Mouse (Mus musculus) liver, embryonic 13.5 days (tissue): Measurements from ENCODE around the gene Rasa1. TPM values are rescaled to one million over a fixed set of nuclear protein-coding genes. Genes with fewer than 3 reads are reported as not detected.

ENCODE experiments used
- ATAC-seq: fragments of 200-750 bp; cut with Nextera tagmentation; 2 replicates; pipeline ENCODE4 v1.8.0; 2017; ENCODE audit warnings: low read depth, mild to moderate bottlenecking, moderate number of reproducible peaks, moderate library complexity
- DNase-seq: peaks from one replicate; pipeline ENCODE4 v3.0.0; 2022
- H3K27ac ChIP-seq: fragments of 300-500 bp; sonication (generic); 2 replicates; pipeline ENCODE4 v1.5.1; 2015; ENCODE audit warnings: moderate library complexity, mild to moderate bottlenecking, inconsistent platforms
- H3K27me3 ChIP-seq: fragments of 300-500 bp; sonication (generic); 2 replicates; pipeline ENCODE4 v1.6.1; 2015; ENCODE audit warnings: mild to moderate bottlenecking, inconsistent platforms
- H3K36me3 ChIP-seq: fragments of 300-500 bp; sonication (generic); 2 replicates; pipeline ENCODE4 v1.6.1; 2015; ENCODE audit warnings: mild to moderate bottlenecking, inconsistent platforms
- H3K4me1 ChIP-seq: fragments of 300-500 bp; sonication (generic); replicated peaks from 2 replicates; pipeline ENCODE4 v1.6.1; 2015; ENCODE audit warnings: inconsistent platforms
- H3K4me2 ChIP-seq: fragments of 300-500 bp; sonication (generic); 2 replicates; pipeline ENCODE4 v1.6.1; 2015; ENCODE audit warnings: inconsistent platforms, mild to moderate bottlenecking, moderate library complexity
- H3K4me3 ChIP-seq: fragments of 300-500 bp; sonication (generic); replicated peaks from 2 replicates; pipeline ENCODE4 v1.5.1; 2015; ENCODE audit warnings: mild to moderate bottlenecking, inconsistent platforms
- H3K9ac ChIP-seq: fragments of 300-500 bp; sonication (generic); 2 replicates; pipeline ENCODE4 v1.6.1; 2015; ENCODE audit warnings: mild to moderate bottlenecking, inconsistent platforms
- H3K9me3 ChIP-seq: fragments of 300-500 bp; sonication (generic); replicated peaks from 2 replicates; pipeline ENCODE4 v1.6.1; 2016; ENCODE audit warnings: inconsistent platforms
- WGBS: fragments of 180-500 bp; shearing (Covaris S2); methylation state at CpG from one replicate; pipeline ENCODE4 v1.1.7; 2015; ENCODE audit not compliant: insufficient replicate concordance; 5-methylcytosine and 5-hydroxymethylcytosine counted together
- polyA plus RNA-seq: library from polyadenylated mRNA; unstranded; fragments of >200 nt; fragmentation: Nextera tagmentation; extraction: Ambion mirVana; gene quantifications from 2 replicates; pipeline ENCODE4 v1.2.1, GENCODE M21; 2015

The Rasa1 gene
- polyA plus RNA-seq, 1 experiment from 2014 or later = 11.5 TPM

- ATAC-seq (no peak), DNase-seq (no peak)
- Histone ChIP-seq H3K4me3 (no peak overlapping the region), H3K27me3 (no peaks in the 10 kb centered on the region), H3K4me2 (no peak overlapping the region), H3K4me1 (no peaks in the 10 kb centered on the region), H3K36me3 (peaks cover 8% of the 10 kb centered on the region; the same call in 1 of the 2 replicates), H3K27ac (no peak overlapping the region), H3K9ac (no peak overlapping the region), H3K9me3 (no peaks in the 10 kb centered on the region)
- 70% methylated on average over 7 of the region's 7 CpGs for WGBS
These were observed 50.2 kb downstream of the Rasa1 start for GRCm38 (mm10) chr13:85238760-85239159.

- H3K9me3 ChIP-seq = no peaks in the 10 kb centered on the region
- 53% methylated on average over 4 of the region's 4 CpGs for WGBS
- no peak overlapping the region for H3K27ac ChIP-seq
- H3K4me2 ChIP-seq = no peak overlapping the region
- peaks cover 29% of the 10 kb centered on the region for H3K36me3 ChIP-seq
- H3K9ac ChIP-seq = no peak overlapping the region
- peaks cover 6% of the 10 kb centered on the region for H3K4me1 ChIP-seq
- DNase-seq (no peak), ATAC-seq (no peak)
- H3K4me3 ChIP-seq = no peak overlapping the region
- H3K27me3 ChIP-seq = no peaks in the 10 kb centered on the region
These were observed 70.3 kb downstream of the Rasa1 start for GRCm38 (mm10) chr13:85218656-85219055.

DNA sequence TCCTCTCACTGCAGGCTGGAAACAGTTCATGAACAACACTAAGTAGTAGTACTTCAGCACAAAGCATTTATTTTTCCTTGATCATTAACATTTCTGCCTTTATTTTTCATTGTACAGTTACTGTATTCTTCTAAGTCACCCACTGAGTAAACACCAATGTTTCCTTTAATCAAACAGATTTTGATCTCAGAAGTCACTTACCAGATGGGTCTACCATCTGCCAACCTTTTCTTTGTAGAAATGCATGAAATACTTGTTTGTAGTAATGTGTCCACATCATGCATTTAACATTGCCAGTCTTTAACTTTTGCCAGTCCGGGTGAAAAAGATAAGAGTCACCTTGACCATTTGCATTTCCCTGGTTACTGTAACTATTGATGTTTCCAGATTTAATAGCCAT, 78.6 kb downstream of the Rasa1 start:
- Histone ChIP-seq H3K9me3 (no peaks in the 10 kb centered on the region), H3K4me3 (no peak overlapping the region), H3K36me3 (peaks cover 30% of the 10 kb centered on the region), H3K27ac (no peak overlapping the region), H3K9ac (no peak overlapping the region), H3K4me2 (no peak overlapping the region), H3K4me1 (no peaks in the 10 kb centered on the region), H3K27me3 (no peaks in the 10 kb centered on the region)
- no peak for DNase-seq
- no peak for ATAC-seq
- 62% methylated on average over 1 of the region's 1 CpGs for WGBS

- Histone ChIP-seq H3K36me3 (peaks cover 27% of the 10 kb centered on the region), H3K27me3 (no peaks in the 10 kb centered on the region), H3K9ac (no peak overlapping the region), H3K4me3 (no peak overlapping the region), H3K9me3 (no peaks in the 10 kb centered on the region), H3K4me1 (no peaks in the 10 kb centered on the region), H3K4me2 (no peak overlapping the region), H3K27ac (no peak overlapping the region)
- 90% methylated on average over 6 of the region's 6 CpGs for WGBS
- ATAC-seq = no peak
- DNase-seq = no peak
These were observed 80.3 kb downstream of the Rasa1 start for GRCm38 (mm10) chr13:85208656-85209055.

- no peak for DNase-seq
- no peak for ATAC-seq
These were observed 81.4 kb downstream of the Rasa1 start for GRCm38 (mm10) chr13:85207493-85207892.

GRCm38 (mm10) chr13:85191253-85191652, 97.7 kb downstream of the Rasa1 start:
- Histone ChIP-seq H3K4me1 (peaks cover 15% of the 10 kb centered on the region), H3K9me3 (no peaks in the 10 kb centered on the region), H3K4me2 (peak overlapping the region; percentile 37), H3K36me3 (peaks cover 26% of the 10 kb centered on the region), H3K4me3 (no peak overlapping the region), H3K27ac (no peak overlapping the region), H3K27me3 (no peaks in the 10 kb centered on the region), H3K9ac (no peak overlapping the region)
- no peak for DNase-seq
- no peak for ATAC-seq
- WGBS = 84% methylated on average over 2 of the region's 2 CpGs

More at GRCm38 (mm10) chr13:85207493-85207892, 81.4 kb downstream of the Rasa1 start:
- no peak overlapping the region for H3K27ac ChIP-seq
- no peak overlapping the region for H3K4me3 ChIP-seq
- no peaks in the 10 kb centered on the region for H3K9me3 ChIP-seq
- 67% methylated on average over 2 of the region's 2 CpGs for WGBS
- H3K4me1 ChIP-seq = no peaks in the 10 kb centered on the region
- no peak overlapping the region for H3K4me2 ChIP-seq
- no peak overlapping the region for H3K9ac ChIP-seq
- H3K27me3 ChIP-seq = no peaks in the 10 kb centered on the region
- peaks cover 30% of the 10 kb centered on the region for H3K36me3 ChIP-seq

DNA sequence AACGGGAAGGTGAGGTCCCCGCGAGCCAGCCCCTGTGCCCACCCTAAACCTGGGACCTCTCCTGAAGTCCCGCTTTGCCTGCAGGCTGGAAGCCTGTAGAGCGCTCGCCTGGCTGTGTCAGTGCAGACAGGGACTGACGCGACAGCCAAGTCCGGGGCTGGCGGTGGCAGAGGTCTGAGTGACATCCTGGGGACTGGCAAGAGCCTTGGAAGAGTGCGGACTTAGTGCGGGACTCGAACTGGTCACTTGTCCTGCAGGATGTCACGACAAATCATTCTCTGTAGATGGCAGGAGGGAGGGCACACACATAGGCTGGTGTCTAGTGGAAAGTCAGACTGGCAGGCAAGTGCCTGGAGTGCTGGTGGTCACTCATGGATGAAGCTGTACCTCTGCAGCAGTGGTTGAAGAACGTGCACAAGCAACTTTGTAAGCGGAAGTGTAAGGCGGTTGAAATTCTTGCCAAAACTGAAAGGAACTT, 99.2 kb downstream of the Rasa1 start:
- Histone ChIP-seq H3K4me3 (peak overlapping the region; percentile 80), H3K36me3 (peaks cover 26% of the 10 kb centered on the region), H3K27ac (peak overlapping the region; percentile 72), H3K27me3 (no peaks in the 10 kb centered on the region), H3K9me3 (no peaks in the 10 kb centered on the region), H3K4me2 (peak overlapping the region; percentile 81), H3K4me1 (peaks cover 15% of the 10 kb centered on the region), H3K9ac (peak overlapping the region; percentile 84)
- WGBS = 2% methylated on average over 17 of the region's 17 CpGs
- DNase-seq = peak; percentile 42
- ATAC-seq = peak; percentile 79

GRCm38 (mm10) chr13:85188903-85189643, 99.9 kb downstream of the Rasa1 start, which contains the start of gene Ccnh:
Gene Ccnh (plus strand): TSS chr13:85189408.
- H3K4me2 ChIP-seq = peak within 1 kb of the TSS; percentile 81
- ATAC-seq (peak; percentile 98), DNase-seq (peak; percentile 92)
- no peaks in the 10 kb centered on the region for H3K9me3 ChIP-seq
- peak within 1 kb of the TSS; percentile 72 for H3K27ac ChIP-seq
- peaks cover 25% of the 10 kb centered on the region for H3K36me3 ChIP-seq
- H3K9ac ChIP-seq = peak within 1 kb of the TSS; percentile 84
- no peaks in the 10 kb centered on the region for H3K27me3 ChIP-seq
- peaks cover 15% of the 10 kb centered on the region for H3K4me1 ChIP-seq
- WGBS = 1% methylated on average over 44 of the region's 44 CpGs
- H3K4me3 ChIP-seq = peak within 1 kb of the TSS; percentile 80

Other genes starting within 250 kb of the Rasa1 start
- 66.4 and 79.4 TPM in 2 replicates for gene Ccnh, start 99.7 kb downstream of the Rasa1 start, polyA plus RNA-seq